Mouse (Mus musculus) megakaryocyte, embryonic 14.5 days (primary cell): Measurements from ENCODE around the gene Itpk1.

ENCODE experiments used
- FLI1 ChIP-seq: IDR thresholded peaks from 2 replicates; pipeline ENCODE4 v1.6.1; 2012; ENCODE audit warnings: low read length, inconsistent platforms, mixed read lengths
- GATA1 ChIP-seq: IDR thresholded peaks from 3 replicates; pipeline ENCODE4 v1.6.1; 2012; ENCODE audit warnings: mixed read lengths, low read length, inconsistent platforms, borderline replicate concordance

- no peak for TF ChIP-seq GATA1
- no peak for TF ChIP-seq FLI1
Measured at GRCm38 (mm10) chr12:102576659-102577398, 127.9 kb downstream of the Itpk1 start.
